Mouse (Mus musculus) lung, postnatal 0 days (tissue): ENCODE measurements around the gene Oxa1l. TPM values are rescaled to one million over a fixed set of nuclear protein-coding genes. Genes with fewer than 3 reads are reported as not detected.

ENCODE experiments used
- ATAC-seq: fragments of 200-750 bp; cut with Nextera tagmentation; 2 replicates; pipeline ENCODE4 v1.8.0; 2017; ENCODE audit warnings: moderate library complexity
- DNase-seq: peaks from one replicate; pipeline ENCODE4 v3.0.0-alpha.2; 2016; ENCODE audit warnings: low spot score
- H3K27ac ChIP-seq: fragments of 300-500 bp; sonication (generic); 2 replicates; pipeline ENCODE4 v1.5.1; 2014; ENCODE audit warnings: antibody characterized with exemption, mild to moderate bottlenecking, low read length, mixed read lengths
- H3K27me3 ChIP-seq: fragments of 300-500 bp; sonication (generic); replicated peaks from 2 replicates; pipeline ENCODE4 v1.6.1; 2014; ENCODE audit warnings: low read length, mixed read lengths; ENCODE audit not compliant: insufficient read depth
- H3K36me3 ChIP-seq: fragments of 300-500 bp; sonication (generic); 2 replicates; pipeline ENCODE4 v1.6.1; 2014; ENCODE audit warnings: low read length, mixed read lengths; ENCODE audit not compliant: insufficient read depth
- H3K4me1 ChIP-seq: fragments of 300-500 bp; sonication (generic); 2 replicates; pipeline ENCODE4 v1.6.1; 2014; ENCODE audit warnings: antibody characterized with exemption, low read depth, low read length, mixed read lengths; ENCODE audit not compliant: insufficient read depth
- H3K4me2 ChIP-seq: fragments of 300-500 bp; sonication (generic); replicated peaks from 2 replicates; pipeline ENCODE4 v1.6.1; 2014; ENCODE audit warnings: low read depth, mild to moderate bottlenecking, low read length, moderate library complexity, mixed read lengths
- H3K4me3 ChIP-seq: fragments of 300-500 bp; sonication (generic); 2 replicates; pipeline ENCODE4 v1.5.1; 2014; ENCODE audit warnings: low read depth, low read length
- H3K9ac ChIP-seq: fragments of 300-500 bp; sonication (generic); replicated peaks from 2 replicates; pipeline ENCODE4 v1.6.1; 2014; ENCODE audit warnings: low read depth, mild to moderate bottlenecking
- H3K9me3 ChIP-seq: fragments of 300-500 bp; sonication (generic); 2 replicates; pipeline ENCODE4 v1.6.1; 2016; ENCODE audit warnings: low read length, mixed read lengths
- CTCF ChIP-seq: IDR thresholded peaks from 2 replicates; pipeline ENCODE4 v1.5.1; 2016; ENCODE audit warnings: antibody characterized with exemption, mild to moderate bottlenecking
- EP300 ChIP-seq: IDR thresholded peaks from 2 replicates; pipeline ENCODE4 v1.6.1; 2016; ENCODE audit warnings: antibody characterized with exemption, mild to moderate bottlenecking, control low read depth
- WGBS: fragments of 180-500 bp; shearing (Covaris S2); extraction: QIAGEN DNeasy Blood & Tissue Kit; methylation state at CpG from one replicate; pipeline ENCODE4 v1.1.7; 2014; 5-methylcytosine and 5-hydroxymethylcytosine counted together
- polyA plus RNA-seq: library from polyadenylated mRNA; unstranded; fragments of >200 nt; fragmentation: Nextera tagmentation; extraction: Ambion mirVana; gene quantifications from 2 replicates; pipeline ENCODE4 v1.2.1, GENCODE M21; 2015

Oxa1l gene
- polyA plus RNA-seq, 1 experiment from 2014 or later: 35.0 TPM

DNA sequence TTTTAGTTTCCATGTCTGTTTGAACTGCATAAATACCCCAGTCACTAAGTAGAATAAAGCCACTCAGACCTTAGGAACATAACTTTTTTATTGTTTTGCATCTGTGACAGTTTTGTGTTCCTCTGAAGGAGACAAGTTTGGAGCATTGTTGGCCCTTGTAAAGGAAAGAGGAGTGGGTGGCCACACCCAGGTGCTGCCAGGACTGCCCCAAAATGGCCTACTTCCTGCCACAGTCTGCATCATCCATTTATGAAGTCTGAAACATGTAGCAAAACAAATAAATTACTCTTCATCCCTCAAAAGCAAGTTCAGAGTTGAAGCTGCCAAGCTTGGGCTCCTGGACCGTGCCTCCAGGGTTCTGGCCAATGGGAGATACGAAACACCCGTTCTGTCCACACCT, 8.7 kb downstream of the Oxa1l start:
- Histone ChIP-seq H3K9ac (no peak overlapping the region), H3K4me2 (no peak overlapping the region), H3K36me3 (peaks cover 36% of the 10 kb centered on the region), H3K9me3 (no peaks in the 10 kb centered on the region), H3K27ac (no peak overlapping the region), H3K4me1 (no peaks in the 10 kb centered on the region), H3K27me3 (no peaks in the 10 kb centered on the region), H3K4me3 (no peak overlapping the region)
- DNase-seq (no peak), ATAC-seq (no peak)
- TF ChIP-seq CTCF: no peak
- no peak for TF ChIP-seq EP300
- WGBS: 93% methylated on average over 3 of the region's 3 CpGs

- 95% methylated on average over 6 of the region's 6 CpGs for WGBS
- TF ChIP-seq EP300 (no peak), CTCF (no peak)
- Histone ChIP-seq H3K9me3 (no peaks in the 10 kb centered on the region), H3K27ac (no peak overlapping the region), H3K4me2 (no peak overlapping the region), H3K36me3 (peaks cover 36% of the 10 kb centered on the region), H3K4me3 (no peak overlapping the region), H3K9ac (no peak overlapping the region), H3K4me1 (no peaks in the 10 kb centered on the region), H3K27me3 (no peaks in the 10 kb centered on the region)
- no peak for ATAC-seq
- no peak for DNase-seq
Observed at GRCm38 (mm10) chr14:54370595-54370994, 10.0 kb downstream of the Oxa1l start.

DNA sequence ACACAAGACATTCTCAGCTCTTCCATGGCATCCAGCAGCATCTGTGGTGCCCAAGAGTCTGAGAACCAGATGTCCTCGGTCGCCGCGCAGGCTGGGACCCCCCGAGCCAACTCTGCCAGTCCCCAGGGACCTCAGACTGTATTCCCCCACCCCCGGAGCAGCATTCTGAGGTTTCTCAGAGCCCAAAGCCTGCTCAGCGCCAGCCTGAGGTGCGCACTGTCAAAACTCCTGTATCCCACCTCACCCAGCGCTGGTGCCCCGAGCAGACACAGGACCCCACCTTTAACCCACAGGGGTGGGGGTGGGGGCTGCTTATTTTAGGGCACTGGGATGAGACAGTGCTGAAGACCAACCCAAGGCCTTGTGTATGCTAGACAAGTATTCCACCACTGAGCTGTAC, 10.8 kb downstream of the Oxa1l start:
- H3K27ac ChIP-seq: no peak overlapping the region
- 98% methylated on average over 10 of the region's 10 CpGs for WGBS
- H3K4me2 ChIP-seq: no peak overlapping the region
- no peak overlapping the region for H3K4me3 ChIP-seq
- ATAC-seq (no peak), DNase-seq (no peak)
- H3K36me3 ChIP-seq: peaks cover 36% of the 10 kb centered on the region
- no peaks in the 10 kb centered on the region for H3K27me3 ChIP-seq
- H3K9ac ChIP-seq: no peak overlapping the region
- TF ChIP-seq CTCF (no peak), EP300 (no peak)
- H3K9me3 ChIP-seq: no peaks in the 10 kb centered on the region
- H3K4me1 ChIP-seq: no peaks in the 10 kb centered on the region

GRCm38 (mm10) chr14:54372923-54373322, 12.3 kb downstream of the Oxa1l start:
- TF ChIP-seq CTCF (no peak), EP300 (no peak)
- WGBS: 90% methylated on average over 9 of the region's 9 CpGs

DNA sequence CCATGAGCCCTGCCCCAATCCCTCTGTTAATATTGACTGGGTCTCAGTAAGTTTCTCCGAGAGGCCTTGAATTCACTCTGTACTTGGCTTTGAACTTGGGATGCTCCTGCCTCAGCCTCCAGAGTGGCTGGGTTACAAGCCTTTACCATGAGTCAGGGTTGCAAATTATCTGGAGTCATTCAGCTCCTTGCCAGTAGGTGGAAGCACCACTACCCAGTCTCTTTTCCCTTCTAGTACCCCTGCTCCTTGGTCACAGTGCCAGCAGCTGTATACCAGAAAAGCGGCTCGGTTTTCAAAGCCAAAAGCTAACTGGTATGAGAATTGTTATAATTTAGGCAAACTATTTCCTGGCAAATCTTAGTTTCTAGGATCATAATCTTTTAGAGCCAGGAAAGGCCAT, 15.3 kb downstream of the Oxa1l start:
- TF ChIP-seq CTCF (peak; percentile 73), EP300 (no peak)

More at GRCm38 (mm10) chr14:54372923-54373322, 12.3 kb downstream of the Oxa1l start:
- Histone ChIP-seq H3K27ac (no peak overlapping the region), H3K4me3 (no peak overlapping the region), H3K9ac (no peak overlapping the region), H3K9me3 (no peaks in the 10 kb centered on the region), H3K27me3 (no peaks in the 10 kb centered on the region), H3K4me2 (no peak overlapping the region), H3K4me1 (no peaks in the 10 kb centered on the region), H3K36me3 (peaks cover 28% of the 10 kb centered on the region)
- ATAC-seq: no peak
- no peak for DNase-seq

DNA sequence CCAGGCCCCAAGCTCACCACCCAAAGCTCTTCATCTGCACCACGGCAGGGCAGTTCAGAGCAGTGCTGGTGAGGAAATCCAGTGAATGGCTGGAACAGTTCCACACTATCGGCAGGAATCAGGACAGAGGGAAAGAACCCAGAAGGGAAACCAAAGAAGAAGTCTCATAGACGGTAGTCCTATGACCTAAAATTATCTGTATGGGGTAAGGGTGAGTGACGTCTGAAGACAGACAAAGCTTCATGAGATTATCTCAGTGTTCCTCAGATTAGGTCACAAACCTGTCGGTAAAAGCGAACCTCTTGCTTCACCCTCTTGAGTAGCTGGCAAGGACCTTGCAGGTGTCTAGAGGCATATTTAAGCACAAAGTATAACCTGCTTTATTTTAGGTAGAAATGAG, 16.5 kb downstream of the Oxa1l start:
- no peak overlapping the region for H3K4me3 ChIP-seq
- H3K36me3 ChIP-seq: no peaks in the 10 kb centered on the region
- no peak overlapping the region for H3K27ac ChIP-seq
- no peaks in the 10 kb centered on the region; the same call in 1 of the 2 replicates for H3K4me1 ChIP-seq
- no peak for TF ChIP-seq CTCF
- TF ChIP-seq EP300: no peak
- no peak overlapping the region for H3K4me2 ChIP-seq
- no peaks in the 10 kb centered on the region for H3K9me3 ChIP-seq
- no peak for ATAC-seq
- 57% methylated on average over 6 of the region's 6 CpGs for WGBS
- no peaks in the 10 kb centered on the region for H3K27me3 ChIP-seq
- DNase-seq: peak; percentile 11
- H3K9ac ChIP-seq: no peak overlapping the region

More for the DNA sequence above, 15.3 kb downstream of the Oxa1l start:
- WGBS: 59% methylated on average over 3 of the region's 3 CpGs
- Histone ChIP-seq H3K4me3 (no peak overlapping the region), H3K9me3 (no peaks in the 10 kb centered on the region), H3K27ac (no peak overlapping the region), H3K36me3 (no peaks in the 10 kb centered on the region), H3K4me1 (no peaks in the 10 kb centered on the region; the same call in 1 of the 2 replicates), H3K4me2 (no peak overlapping the region), H3K27me3 (no peaks in the 10 kb centered on the region), H3K9ac (no peak overlapping the region)
- peak; percentile 43; the same call in 1 of the 2 replicates for ATAC-seq
- DNase-seq: peak; percentile 61

- H3K4me3 ChIP-seq: no peak overlapping the region
- H3K36me3 ChIP-seq: no peaks in the 10 kb centered on the region
- DNase-seq (peak; percentile 31), ATAC-seq (peak; percentile 65)
- no peaks in the 10 kb centered on the region for H3K27me3 ChIP-seq
- no peaks in the 10 kb centered on the region for H3K9me3 ChIP-seq
- no peak overlapping the region for H3K4me2 ChIP-seq
- 0 out of 2 replicates have a peak overlapping the region, but pooled peaks have one; percentile 32 for H3K27ac ChIP-seq
- 40% methylated on average over 13 of the region's 13 CpGs for WGBS
- H3K9ac ChIP-seq: no peak overlapping the region
- H3K4me1 ChIP-seq: no peaks in the 10 kb centered on the region; the same call in 1 of the 2 replicates
- TF ChIP-seq EP300 (no peak), CTCF (no peak)
Observed at GRCm38 (mm10) chr14:54379571-54379970, 18.9 kb downstream of the Oxa1l start.
